Mouse (Mus musculus) layer of hippocampus, postnatal 36 days (tissue): Measurements from ENCODE around the gene Mpv17l2. TPM values are rescaled to one million over a fixed set of nuclear protein-coding genes. Genes with fewer than 3 reads are reported as not detected.

Experiments used
- DNase-seq, 2 experiments: peaks; one replicate each; pipeline ENCODE4 v3.0.0; 2022
- total RNA-seq, 2 experiments: library from RNA; stranded (reverse); gene quantifications; 2 replicates each; pipeline ENCODE4 v1.2.3; 2021

The Mpv17l2 gene
- total RNA-seq, 2 experiments from 2014 or later, result 34.3 to 35.8 TPM

DNA sequence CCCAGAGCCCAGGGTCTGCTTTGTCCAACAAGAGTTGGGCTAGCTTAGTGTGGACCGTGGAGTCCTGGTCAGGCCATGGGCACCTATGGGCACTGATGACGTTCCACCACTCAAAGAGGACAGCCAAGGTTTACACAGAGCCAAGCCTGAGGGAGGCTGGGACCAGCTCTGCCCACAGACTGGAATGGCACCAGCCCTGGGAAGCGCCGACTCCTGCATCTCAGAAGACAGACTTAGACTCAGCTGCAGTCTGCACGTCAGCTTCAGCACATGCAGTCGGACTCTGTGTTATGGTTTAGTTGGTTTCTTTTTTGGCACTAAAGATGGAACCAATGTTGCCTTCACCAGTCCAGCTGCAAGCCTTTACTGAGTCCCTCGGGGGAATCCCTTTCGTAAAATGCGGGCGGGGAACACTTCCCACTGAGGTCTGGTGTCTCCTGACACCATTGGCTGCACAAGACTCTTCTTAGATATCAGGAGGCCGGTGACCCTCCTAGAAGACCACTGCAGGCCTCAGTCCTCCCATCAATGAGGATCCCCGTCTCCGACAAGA is 10.5 kb downstream of the Mpv17l2 start:
- no peak for DNase-seq

- no peak for DNase-seq
Measured at GRCm38 (mm10) chr8:70749097-70749674, 11.6 kb downstream of the Mpv17l2 start.

DNA sequence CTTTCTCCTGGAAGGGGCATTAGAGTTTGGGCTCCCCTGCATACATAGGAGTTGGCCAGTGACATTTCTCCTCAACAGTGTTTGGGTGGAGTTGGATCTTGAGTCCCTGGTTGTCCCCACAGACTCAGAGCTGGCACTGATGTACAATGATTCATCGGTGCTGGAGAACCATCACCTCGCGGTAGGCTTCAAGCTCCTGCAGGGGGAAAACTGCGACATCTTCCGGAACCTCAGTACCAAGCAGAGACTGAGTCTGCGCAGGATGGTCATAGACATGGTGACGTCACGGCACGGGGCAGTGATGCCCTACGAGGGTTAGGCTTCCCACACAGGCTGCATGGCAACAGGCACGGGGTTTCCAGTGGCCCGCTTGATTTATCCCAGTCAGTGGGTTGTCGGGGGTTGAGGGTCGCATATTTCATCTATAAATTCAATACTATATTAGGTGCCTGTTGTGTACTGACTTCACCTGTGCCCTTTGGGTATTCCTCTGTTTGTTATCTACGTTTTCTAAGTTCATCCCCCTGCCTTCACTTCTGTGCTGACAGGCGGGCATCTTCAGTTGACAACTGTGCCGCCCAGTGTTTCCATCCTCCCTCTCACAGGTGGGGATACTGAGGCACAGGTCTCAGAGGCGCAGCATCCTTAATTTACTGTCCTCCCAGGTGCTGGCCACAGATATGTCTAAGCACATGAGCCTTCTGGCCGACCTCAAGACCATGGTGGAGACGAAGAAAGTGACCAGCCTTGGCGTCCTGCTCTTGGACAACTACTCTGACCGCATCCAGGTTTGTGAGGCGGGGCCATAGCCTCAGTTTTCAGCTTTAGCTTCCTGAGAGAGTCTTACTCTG is 12.3 kb downstream of the Mpv17l2 start:
- DNase-seq, result no peak

GRCm38 (mm10) chr8:70747211-70747890 is 13.4 kb downstream of the Mpv17l2 start:
- DNase-seq, result no peak

- no peak for DNase-seq
Measured at GRCm38 (mm10) chr8:70746676-70747075, 14.1 kb downstream of the Mpv17l2 start.

DNA sequence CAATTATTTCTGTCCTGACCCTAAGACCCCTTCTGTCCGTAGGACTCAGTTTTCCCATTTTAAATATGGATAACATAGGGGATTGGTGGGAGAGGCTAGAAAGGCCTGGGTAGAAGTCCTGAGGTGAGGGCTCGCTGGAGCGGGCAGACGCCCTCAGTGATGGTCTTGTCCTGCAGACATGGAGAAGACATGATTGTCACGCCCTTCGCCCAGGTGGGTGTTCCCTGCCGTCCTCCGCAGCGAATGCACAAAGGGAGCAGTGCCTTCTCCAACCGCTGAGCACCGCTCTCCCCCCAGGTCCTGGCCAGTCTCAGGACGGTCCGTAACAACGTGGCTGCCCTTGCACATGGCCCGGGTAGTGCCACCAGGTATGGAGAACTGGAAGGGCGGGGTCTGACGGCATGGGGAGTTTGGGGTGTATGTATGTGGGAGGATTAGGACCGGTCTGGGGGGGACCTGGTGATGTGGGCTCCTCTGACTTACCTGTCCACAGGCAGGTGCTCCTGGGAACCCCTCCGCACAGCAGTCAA is 15.0 kb downstream of the Mpv17l2 start:
- DNase-seq, result no peak

- DNase-seq, result no peak
Measured at GRCm38 (mm10) chr8:70744806-70745205, 15.9 kb downstream of the Mpv17l2 start.

- DNase-seq, result no peak
Measured at GRCm38 (mm10) chr8:70743656-70744590, 16.8 kb downstream of the Mpv17l2 start.

DNA sequence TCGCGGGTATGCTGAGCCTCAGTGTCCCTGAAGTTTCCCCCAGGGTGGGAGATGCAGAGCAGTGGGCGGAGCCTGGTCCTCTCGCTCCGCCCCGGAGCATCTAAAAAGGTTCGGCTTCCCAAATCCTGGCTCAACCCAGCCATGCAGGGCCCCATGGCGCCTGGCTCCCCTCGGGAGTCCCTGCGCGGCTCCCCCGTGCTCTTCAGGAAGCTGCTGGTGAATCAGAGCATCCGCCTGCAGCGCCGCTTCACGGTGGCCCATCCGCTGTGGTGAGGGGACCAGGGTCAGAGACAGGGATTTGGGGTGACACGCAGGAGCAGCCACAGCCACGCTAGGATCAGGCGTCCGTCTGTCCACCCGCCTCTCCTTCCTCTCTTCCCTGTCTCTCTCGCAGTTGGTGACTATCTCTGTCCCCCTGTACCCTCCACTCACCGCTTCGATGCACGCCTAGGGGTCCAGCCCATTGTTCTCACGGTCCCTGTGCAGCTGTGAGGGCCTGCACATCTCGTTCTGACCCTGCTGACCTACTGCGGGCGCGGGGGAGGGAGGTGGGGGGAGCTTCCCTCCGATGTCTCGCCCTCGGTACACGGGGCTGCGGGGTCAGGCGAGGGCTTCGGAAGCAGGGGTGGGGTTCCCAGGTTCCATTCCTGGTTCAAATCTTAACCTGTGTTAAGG is 17.6 kb downstream of the Mpv17l2 start:
- no peak for DNase-seq

- DNase-seq, result no peak
Measured at GRCm38 (mm10) chr8:70742176-70742575, 18.6 kb downstream of the Mpv17l2 start.

GRCm38 (mm10) chr8:70741661-70742060 is 19.1 kb downstream of the Mpv17l2 start:
- DNase-seq, result no peak

GRCm38 (mm10) chr8:70738211-70738610 is 22.5 kb downstream of the Mpv17l2 start:
- no peak for DNase-seq

DNA sequence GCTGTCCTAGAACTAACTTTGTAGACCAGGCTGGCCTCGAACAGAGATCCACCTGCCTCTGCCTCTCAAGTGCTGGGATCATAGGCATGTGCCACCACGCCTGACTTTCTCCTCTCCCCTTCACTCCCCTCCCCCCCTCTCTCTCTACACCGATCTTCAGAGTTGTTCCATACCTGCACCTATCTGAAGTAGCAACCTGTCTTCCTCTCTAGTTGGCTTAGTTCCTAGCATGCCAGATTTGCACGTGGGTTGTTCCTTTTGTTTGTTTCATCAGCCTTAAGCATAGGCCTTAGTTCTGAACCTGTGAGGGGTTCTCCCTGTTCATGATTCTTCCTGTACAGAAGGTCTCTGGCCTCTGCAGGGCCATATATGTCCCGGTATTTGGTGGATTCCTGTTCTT is 23.0 kb downstream of the Mpv17l2 start:
- no peak for DNase-seq

DNA sequence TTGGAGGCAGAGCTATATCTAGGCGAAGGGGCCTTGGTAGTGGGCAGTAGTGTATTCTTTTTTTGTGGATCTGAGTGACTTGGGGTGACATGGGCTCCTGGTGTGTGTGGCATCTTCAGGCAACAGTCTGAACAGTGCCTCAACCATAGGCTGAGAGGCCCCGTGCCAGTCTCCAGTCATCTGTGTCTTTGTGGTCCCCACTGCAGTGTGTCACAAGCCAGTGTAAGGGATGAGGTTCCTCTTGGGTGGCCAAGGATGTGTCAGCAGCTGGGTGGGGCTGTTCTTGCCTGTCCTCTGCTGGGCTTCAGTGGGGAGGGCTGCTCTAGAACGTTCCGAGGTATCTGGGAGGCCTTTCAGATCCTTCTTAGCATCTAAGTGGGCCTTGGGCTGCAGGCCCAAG is 29.8 kb downstream of the Mpv17l2 start:
- no peak for DNase-seq

DNA sequence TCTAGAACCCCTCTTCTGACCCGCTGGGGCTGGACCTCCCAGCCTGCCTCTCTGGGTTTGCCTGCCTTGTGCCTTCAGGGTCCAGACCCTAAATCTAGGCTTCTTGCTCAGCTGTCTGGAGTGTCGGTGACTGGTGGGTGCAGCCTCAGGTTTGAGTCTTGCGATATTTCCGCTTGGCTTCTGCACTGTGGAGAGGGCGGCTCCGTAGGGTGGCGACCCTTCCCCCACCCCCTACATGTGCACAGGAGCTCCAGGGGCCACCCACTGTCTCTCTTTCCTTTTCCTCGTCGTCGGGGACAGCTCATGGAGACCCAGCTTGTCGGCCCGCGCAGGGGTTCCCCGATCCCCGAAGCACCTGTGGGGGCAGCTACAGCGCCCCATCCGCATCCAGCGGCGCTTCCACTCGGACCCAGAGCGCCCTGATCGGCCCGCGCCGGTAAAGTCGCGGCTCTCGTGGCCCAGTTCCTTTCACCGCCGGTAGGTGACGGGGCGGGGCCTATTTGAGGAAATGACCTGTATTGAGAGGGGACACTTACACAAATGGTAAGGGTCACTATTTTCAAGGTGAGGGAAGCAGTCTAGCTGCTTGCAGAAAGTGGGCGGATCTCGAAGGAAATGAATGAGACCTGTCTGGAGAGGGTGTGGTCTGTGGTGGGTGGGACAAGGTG is 30.8 kb downstream of the Mpv17l2 start:
- DNase-seq, result no peak

DNA sequence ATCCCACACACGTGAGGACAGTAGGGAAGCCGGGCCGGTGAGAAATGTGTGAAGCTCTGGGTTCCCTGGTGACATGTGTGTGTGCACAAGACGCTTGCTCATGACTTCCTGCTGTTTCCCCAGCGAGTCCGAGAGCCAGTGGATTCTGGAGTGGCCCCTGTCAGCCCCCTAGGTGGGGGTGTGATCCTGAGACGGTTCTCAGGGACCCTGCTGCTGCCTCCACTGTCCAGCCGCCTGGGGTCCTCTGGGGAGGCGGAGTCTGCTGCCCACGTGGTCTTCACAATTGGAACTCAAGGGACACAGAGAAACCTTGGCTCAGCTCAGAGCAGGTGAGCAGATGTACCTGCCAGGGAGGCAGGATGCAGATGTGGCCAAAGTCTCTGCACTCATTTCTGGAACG is 34.0 kb downstream of the Mpv17l2 start:
- DNase-seq, result no peak

- no peak for DNase-seq
Measured at GRCm38 (mm10) chr8:70725792-70726447, 34.8 kb downstream of the Mpv17l2 start.

DNA sequence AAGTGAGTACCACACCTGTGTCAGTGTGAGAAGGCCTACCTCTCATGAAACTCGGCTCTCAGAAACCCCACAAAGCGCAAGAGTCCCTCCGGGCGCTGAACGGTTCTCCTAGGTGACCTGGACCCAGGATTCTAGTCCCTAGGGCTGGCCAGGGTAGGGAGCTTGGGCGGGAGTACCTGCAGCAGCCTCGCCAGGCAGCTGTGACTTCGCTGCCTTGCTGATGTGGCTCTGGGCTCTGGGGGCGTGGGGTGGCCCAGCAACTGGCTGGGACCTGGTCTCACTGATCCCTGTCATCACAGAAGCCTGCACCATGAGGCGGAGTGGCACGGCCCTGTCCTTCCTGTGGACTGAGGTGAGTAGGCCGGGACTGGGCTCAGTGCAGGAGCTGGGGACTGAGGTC is 36.5 kb downstream of the Mpv17l2 start:
- DNase-seq, result no peak

DNA sequence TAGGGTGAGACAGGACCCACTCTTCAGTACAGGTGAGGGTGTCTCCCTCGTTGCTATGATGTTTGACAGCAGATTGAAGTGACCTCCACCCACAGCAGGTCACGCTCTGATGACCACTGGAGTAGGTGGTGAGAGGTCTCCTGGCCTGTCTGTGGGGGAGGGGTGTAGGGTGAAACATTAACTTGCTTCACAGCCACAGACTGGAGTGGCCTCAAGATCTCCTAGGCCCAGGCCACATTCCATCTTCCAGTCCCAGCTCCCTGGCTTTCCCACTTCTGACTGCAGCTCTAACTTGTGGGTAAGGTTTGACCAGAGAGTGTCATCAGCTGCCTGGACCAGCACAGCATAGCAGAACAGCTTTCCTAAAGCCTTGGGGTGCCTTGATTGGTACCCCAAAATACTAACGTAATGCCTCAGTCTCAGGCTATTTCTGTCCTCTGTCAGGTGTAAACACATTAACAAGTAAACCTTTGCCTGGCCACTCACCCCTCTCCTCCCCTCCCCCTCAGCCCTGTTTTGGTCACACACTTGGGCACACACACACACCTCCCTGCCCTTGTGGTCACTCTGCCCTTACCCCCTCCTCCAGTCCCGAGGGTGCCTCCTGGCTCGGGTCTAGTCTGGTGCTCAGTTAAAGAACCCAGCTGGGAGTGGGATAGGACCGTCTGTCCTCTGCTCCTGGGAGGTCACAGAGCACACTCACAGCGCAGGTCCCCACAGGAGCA is 37.1 kb downstream of the Mpv17l2 start, which contains the start of gene Pde4c:
TSS of gene Pde4c (plus strand) at position 235 of the 725 bp plus-strand sequence.
- no peak for DNase-seq
